Mouse (Mus musculus) intestine, embryonic 14.5 days (tissue): Measurements from ENCODE around the gene Rasal2. TPM values are rescaled to one million over a fixed set of nuclear protein-coding genes. Genes with fewer than 3 reads are reported as not detected.

Experiments used
- ATAC-seq: fragments of 200-750 bp; cut with Nextera tagmentation; replicated peaks from 2 replicates; pipeline ENCODE4 v1.8.0; 2017; ENCODE audit warnings: low read depth, moderate number of reproducible peaks, moderate TSS enrichment, moderate library complexity; ENCODE audit not compliant: low FRiP score, low TSS enrichment
- DNase-seq: peaks from one replicate; pipeline ENCODE4 v3.0.0-alpha.2; 2018; ENCODE audit warnings: low spot score
- H3K27ac ChIP-seq: fragments of 300-500 bp; sonication (generic); 2 replicates; pipeline ENCODE4 v1.5.1; 2014; ENCODE audit warnings: low read depth, mild to moderate bottlenecking, control low read depth
- H3K27me3 ChIP-seq: fragments of 300-500 bp; sonication (generic); replicated peaks from 2 replicates; pipeline ENCODE4 v1.6.1; 2014; ENCODE audit warnings: low read length, control low read depth; ENCODE audit not compliant: control insufficient read depth, insufficient read depth
- H3K36me3 ChIP-seq: fragments of 300-500 bp; sonication (generic); 2 replicates; pipeline ENCODE4 v1.6.1; 2014; ENCODE audit warnings: low read length, control low read depth; ENCODE audit not compliant: control insufficient read depth, insufficient read depth
- H3K4me1 ChIP-seq: fragments of 300-500 bp; sonication (generic); replicated peaks from 2 replicates; pipeline ENCODE4 v1.6.1; 2014; ENCODE audit warnings: low read length, control low read depth, mixed read lengths; ENCODE audit not compliant: control insufficient read depth, insufficient read depth
- H3K4me2 ChIP-seq: fragments of 300-500 bp; sonication (generic); 2 replicates; pipeline ENCODE4 v1.6.1; 2014; ENCODE audit warnings: low read length
- H3K4me3 ChIP-seq: fragments of 300-500 bp; sonication (generic); 2 replicates; pipeline ENCODE4 v1.5.1; 2014; ENCODE audit warnings: low read depth, low read length, control low read depth, mixed read lengths
- H3K9ac ChIP-seq: fragments of 300-500 bp; sonication (generic); 2 replicates; pipeline ENCODE4 v1.6.1; 2014; ENCODE audit warnings: mild to moderate bottlenecking, low read length
- H3K9me3 ChIP-seq: fragments of 300-500 bp; sonication (generic); 2 replicates; pipeline ENCODE4 v1.6.1; 2016; ENCODE audit warnings: low read length, control low read depth; ENCODE audit not compliant: control insufficient read depth
- WGBS: fragments of 180-500 bp; shearing (Covaris S2); extraction: QIAGEN DNeasy Blood & Tissue Kit; methylation state at CpG from one replicate; pipeline ENCODE4 v1.1.7; 2014; 5-methylcytosine and 5-hydroxymethylcytosine counted together
- polyA plus RNA-seq: library from polyadenylated mRNA; unstranded; fragments of >200 nt; fragmentation: Nextera tagmentation; extraction: Ambion mirVana; gene quantifications from 2 replicates; pipeline ENCODE4 v1.2.1, GENCODE M21; 2014

Gene Rasal2
- polyA plus RNA-seq, 1 experiment from 2014 or later: 8.3 TPM

- ATAC-seq (no peak), DNase-seq (peak; percentile 59)
- 10% methylated on average over 21 of the region's 21 CpGs for WGBS
- H3K9ac ChIP-seq: no peak overlapping the region
- H3K4me3 ChIP-seq: peak overlapping the region; percentile 4
- H3K36me3 ChIP-seq: no peaks in the 10 kb centered on the region
- no peaks in the 10 kb centered on the region for H3K9me3 ChIP-seq
- H3K4me1 ChIP-seq: peaks cover 10% of the 10 kb centered on the region; the same call in 1 of the 2 replicates
- no peak overlapping the region for H3K27ac ChIP-seq
- 0 out of 2 replicates have a peak, but pooled peaks cover 2% of the 10 kb centered on the region for H3K27me3 ChIP-seq
- H3K4me2 ChIP-seq: peak overlapping the region; percentile 51
These were observed 37.7 kb upstream of the Rasal2 start for GRCm38 (mm10) chr1:157449981-157450636.

DNA sequence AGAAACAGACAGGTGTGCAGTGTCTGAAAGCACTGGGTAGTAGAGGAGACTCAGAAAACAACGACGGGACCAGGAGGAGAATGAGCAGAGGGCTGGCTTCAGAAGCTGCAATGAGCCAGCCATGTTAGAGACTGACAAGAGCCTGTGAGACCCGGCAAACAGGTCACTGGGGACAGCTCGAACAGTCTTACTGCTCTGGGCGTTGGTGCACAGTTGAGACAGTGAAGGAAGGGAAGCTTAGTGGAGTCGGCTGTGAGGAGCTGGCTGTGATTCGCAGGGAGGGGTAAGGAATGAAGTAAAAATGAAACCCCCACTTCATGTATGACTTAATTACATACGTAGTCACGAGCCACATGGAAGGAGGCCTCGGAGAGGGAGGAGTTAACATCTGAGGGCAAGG lies 37.1 kb upstream of the Rasal2 start:
- Histone ChIP-seq H3K4me1 (peaks cover 12% of the 10 kb centered on the region; the same call in 1 of the 2 replicates), H3K9me3 (no peaks in the 10 kb centered on the region), H3K36me3 (no peaks in the 10 kb centered on the region), H3K9ac (no peak overlapping the region), H3K4me2 (peak overlapping the region; percentile 51), H3K27ac (no peak overlapping the region), H3K4me3 (peak overlapping the region; percentile 4; the same call in 1 of the 2 replicates), H3K27me3 (0 out of 2 replicates have a peak, but pooled peaks cover 2% of the 10 kb centered on the region)
- WGBS: 17% methylated on average over 10 of the region's 10 CpGs
- DNase-seq: no peak
- 0 out of 2 replicates have a peak, but pooled peaks have one; percentile 45 for ATAC-seq

GRCm38 (mm10) chr1:157448805-157449188 lies 36.4 kb upstream of the Rasal2 start:
- no peak overlapping the region for H3K9ac ChIP-seq
- no peak overlapping the region for H3K4me2 ChIP-seq
- H3K4me1 ChIP-seq: peaks cover 18% of the 10 kb centered on the region; the same call in 1 of the 2 replicates
- ATAC-seq (no peak), DNase-seq (no peak)
- no peak overlapping the region for H3K4me3 ChIP-seq
- H3K36me3 ChIP-seq: no peaks in the 10 kb centered on the region
- H3K27ac ChIP-seq: no peak overlapping the region
- no peaks in the 10 kb centered on the region for H3K9me3 ChIP-seq
- 63% methylated on average over 5 of the region's 5 CpGs for WGBS
- H3K27me3 ChIP-seq: 0 out of 2 replicates have a peak, but pooled peaks cover 2% of the 10 kb centered on the region

GRCm38 (mm10) chr1:157448164-157448804 lies 35.9 kb upstream of the Rasal2 start:
- no peak overlapping the region for H3K27ac ChIP-seq
- no peak overlapping the region for H3K4me2 ChIP-seq
- DNase-seq: no peak
- 0 out of 2 replicates have a peak, but pooled peaks cover 2% of the 10 kb centered on the region for H3K27me3 ChIP-seq
- no peaks in the 10 kb centered on the region for H3K36me3 ChIP-seq
- H3K9me3 ChIP-seq: no peaks in the 10 kb centered on the region
- no peak overlapping the region for H3K4me3 ChIP-seq
- H3K9ac ChIP-seq: no peak overlapping the region
- 35% methylated on average over 7 of the region's 7 CpGs for WGBS
- ATAC-seq: no peak
- peaks cover 23% of the 10 kb centered on the region; the same call in 1 of the 2 replicates for H3K4me1 ChIP-seq

GRCm38 (mm10) chr1:157447142-157447541 lies 34.7 kb upstream of the Rasal2 start:
- 62% methylated on average over 4 of the region's 4 CpGs for WGBS
- Histone ChIP-seq H3K27ac (no peak overlapping the region), H3K4me1 (peaks cover 26% of the 10 kb centered on the region; the same call in 1 of the 2 replicates), H3K36me3 (no peaks in the 10 kb centered on the region), H3K9me3 (no peaks in the 10 kb centered on the region), H3K27me3 (0 out of 2 replicates have a peak, but pooled peaks cover 2% of the 10 kb centered on the region), H3K4me3 (no peak overlapping the region), H3K4me2 (no peak overlapping the region), H3K9ac (no peak overlapping the region)
- DNase-seq: no peak
- no peak for ATAC-seq

DNA sequence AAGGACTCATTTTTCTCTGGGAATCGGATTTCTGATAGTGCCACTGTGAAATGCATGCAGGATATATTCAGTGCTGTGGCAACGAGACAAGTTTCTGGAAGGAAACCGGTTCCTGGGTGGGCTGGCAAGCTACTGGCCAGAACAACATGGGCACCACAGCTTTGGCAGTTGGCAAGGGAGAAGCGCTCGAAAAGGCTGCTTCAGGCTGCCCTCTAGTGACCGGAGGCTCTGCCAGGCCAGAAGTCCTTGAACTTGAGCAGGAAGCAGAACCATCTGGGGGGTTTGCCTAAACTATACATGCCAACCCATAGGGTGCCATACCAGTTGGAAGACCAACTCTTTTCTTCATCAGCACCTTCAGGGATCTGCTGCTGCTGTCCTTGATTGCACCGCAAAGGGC lies 33.9 kb upstream of the Rasal2 start:
- Histone ChIP-seq H3K36me3 (no peaks in the 10 kb centered on the region), H3K4me3 (no peak overlapping the region), H3K9me3 (no peaks in the 10 kb centered on the region), H3K4me2 (no peak overlapping the region), H3K27ac (no peak overlapping the region), H3K4me1 (peaks cover 26% of the 10 kb centered on the region; the same call in 1 of the 2 replicates), H3K9ac (no peak overlapping the region), H3K27me3 (0 out of 2 replicates have a peak, but pooled peaks cover 2% of the 10 kb centered on the region)
- no peak for ATAC-seq
- no peak for DNase-seq
- WGBS: 73% methylated on average over 7 of the region's 7 CpGs

- 94% methylated on average over 6 of the region's 6 CpGs for WGBS
These were observed 33.1 kb upstream of the Rasal2 start for GRCm38 (mm10) chr1:157445398-157445910.

GRCm38 (mm10) chr1:157444632-157445300 lies 32.4 kb upstream of the Rasal2 start:
- ATAC-seq (no peak), DNase-seq (no peak)
- peaks cover 21% of the 10 kb centered on the region; the same call in 1 of the 2 replicates for H3K4me1 ChIP-seq
- 0 out of 2 replicates have a peak, but pooled peaks cover 2% of the 10 kb centered on the region for H3K27me3 ChIP-seq
- H3K27ac ChIP-seq: no peak overlapping the region
- H3K36me3 ChIP-seq: no peaks in the 10 kb centered on the region
- WGBS: 62% methylated on average over 13 of the region's 13 CpGs
- no peak overlapping the region for H3K4me3 ChIP-seq
- no peak overlapping the region for H3K9ac ChIP-seq
- H3K4me2 ChIP-seq: no peak overlapping the region
- H3K9me3 ChIP-seq: no peaks in the 10 kb centered on the region

More at GRCm38 (mm10) chr1:157445398-157445910, 33.1 kb upstream of the Rasal2 start:
- no peak for DNase-seq
- 0 out of 2 replicates have a peak, but pooled peaks cover 2% of the 10 kb centered on the region for H3K27me3 ChIP-seq
- H3K4me2 ChIP-seq: no peak overlapping the region
- no peaks in the 10 kb centered on the region for H3K9me3 ChIP-seq
- H3K27ac ChIP-seq: no peak overlapping the region
- H3K36me3 ChIP-seq: no peaks in the 10 kb centered on the region
- H3K9ac ChIP-seq: no peak overlapping the region
- no peak for ATAC-seq
- H3K4me3 ChIP-seq: no peak overlapping the region
- peaks cover 26% of the 10 kb centered on the region; the same call in 1 of the 2 replicates for H3K4me1 ChIP-seq
